Mouse (Mus musculus) R1 (cell line): Measurements from ENCODE around the gene Bmp7.

Source experiments
- DNase-seq: peaks from one replicate; pipeline ENCODE4 v3.0.0-alpha.2; 2018; ENCODE audit warnings: low read depth, low spot score

Gene Bmp7

GRCm38 (mm10) chr2:172911157-172911556, 29.0 kb downstream of the Bmp7 start:
- DNase-seq = no peak

GRCm38 (mm10) chr2:172909463-172909862, 30.7 kb downstream of the Bmp7 start:
- no peak for DNase-seq

DNA sequence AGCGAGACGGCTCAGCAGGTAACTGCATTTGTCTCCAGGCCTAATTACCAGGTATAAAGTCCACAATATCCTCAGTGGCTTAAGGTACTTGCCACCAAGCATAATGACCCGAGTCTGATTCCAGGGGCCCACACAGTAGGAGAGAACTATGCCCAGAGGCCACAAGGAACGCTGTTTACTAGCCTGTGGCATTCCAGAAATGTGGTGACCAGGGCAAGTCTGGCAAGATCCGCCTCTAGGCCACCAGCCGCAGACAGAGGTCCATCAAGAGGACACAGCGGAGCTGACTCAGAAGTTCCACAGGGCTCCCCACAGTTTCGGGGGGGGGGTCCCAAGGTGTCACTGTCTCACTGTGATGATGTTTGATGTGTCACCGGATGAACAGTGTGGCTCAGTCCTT, 34.0 kb downstream of the Bmp7 start:
- no peak for DNase-seq

DNA sequence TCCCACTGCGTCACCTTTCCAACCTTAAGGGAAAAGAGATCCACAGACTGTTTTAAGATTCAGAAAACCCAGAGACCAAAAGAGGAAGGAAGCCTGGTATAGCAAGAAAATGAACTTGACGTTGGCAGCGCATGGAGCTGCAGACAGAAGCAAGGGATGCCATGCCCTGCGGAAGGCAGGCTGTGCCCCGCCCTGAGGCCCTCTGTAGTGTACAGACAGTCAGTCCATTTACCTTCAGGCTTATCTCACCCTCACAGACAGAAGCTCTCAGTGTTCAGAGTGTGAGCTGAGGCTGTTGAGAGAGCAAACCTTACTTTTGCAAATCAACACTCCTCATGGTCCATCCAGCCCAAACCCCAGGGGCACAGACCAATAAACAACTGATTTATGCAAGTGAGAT, 35.1 kb downstream of the Bmp7 start:
- DNase-seq = no peak

GRCm38 (mm10) chr2:172904614-172905013, 35.5 kb downstream of the Bmp7 start:
- DNase-seq = no peak

- DNase-seq = no peak
Measured at GRCm38 (mm10) chr2:172903523-172903922, 36.6 kb downstream of the Bmp7 start.

- DNase-seq = peak; percentile 43
Measured at GRCm38 (mm10) chr2:172900954-172901701, 39.0 kb downstream of the Bmp7 start.

DNA sequence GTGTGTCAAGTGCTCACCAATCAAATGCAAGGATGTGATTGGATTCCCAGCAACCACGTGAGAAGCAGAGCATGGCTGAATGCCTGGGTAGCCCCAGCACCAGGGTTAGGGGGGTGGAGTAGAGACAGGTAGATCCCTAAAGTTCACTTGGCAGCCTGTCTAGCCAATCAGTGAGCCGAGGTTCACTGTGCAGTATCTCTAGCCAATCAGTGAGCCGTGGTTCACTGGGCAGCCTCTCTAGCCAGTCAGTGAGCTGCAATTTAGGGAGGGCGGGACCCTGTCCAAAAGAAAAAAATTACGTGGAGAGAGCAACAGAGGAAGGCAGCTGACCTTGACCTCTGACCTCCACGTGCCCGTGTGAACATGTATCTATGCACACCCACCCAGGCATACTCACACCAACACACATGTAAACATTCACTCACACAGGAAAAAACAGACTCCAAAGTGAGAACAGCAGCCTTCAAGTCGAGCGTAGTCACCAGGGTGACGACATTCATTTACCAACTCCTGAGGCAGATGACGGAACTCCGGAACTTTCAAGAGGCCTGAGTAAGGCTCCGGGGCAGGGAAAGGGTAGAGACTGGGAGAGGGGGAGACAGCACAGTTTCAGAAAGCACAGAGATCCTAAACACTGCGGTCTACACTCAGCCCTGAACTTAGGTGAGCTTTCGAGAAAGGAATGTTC, 50.2 kb downstream of the Bmp7 start:
- DNase-seq = peak; percentile 95

- DNase-seq = no peak
Measured at GRCm38 (mm10) chr2:172889222-172889621, 50.9 kb downstream of the Bmp7 start.

DNA sequence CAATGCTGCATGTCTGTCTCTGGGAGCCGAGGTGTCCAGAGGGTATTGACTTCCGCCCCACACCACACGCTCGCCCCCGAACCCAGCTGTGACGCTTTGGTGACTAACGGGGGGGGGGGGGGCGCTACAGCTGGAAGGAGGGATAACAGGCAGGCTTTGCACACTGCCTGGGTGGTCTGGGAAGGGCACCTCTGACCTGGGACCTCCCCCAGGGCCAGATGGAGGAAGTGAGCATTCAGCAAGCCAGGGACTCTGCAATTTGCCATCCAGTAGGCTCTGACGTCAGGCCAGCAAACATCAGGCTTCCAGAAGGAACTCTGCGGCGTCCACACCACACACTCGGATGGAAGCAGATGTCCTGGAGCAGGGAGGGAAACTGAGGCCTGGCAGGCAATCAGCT, 52.0 kb downstream of the Bmp7 start:
- DNase-seq = no peak

- DNase-seq = no peak
Measured at GRCm38 (mm10) chr2:172885861-172886260, 54.3 kb downstream of the Bmp7 start.

DNA sequence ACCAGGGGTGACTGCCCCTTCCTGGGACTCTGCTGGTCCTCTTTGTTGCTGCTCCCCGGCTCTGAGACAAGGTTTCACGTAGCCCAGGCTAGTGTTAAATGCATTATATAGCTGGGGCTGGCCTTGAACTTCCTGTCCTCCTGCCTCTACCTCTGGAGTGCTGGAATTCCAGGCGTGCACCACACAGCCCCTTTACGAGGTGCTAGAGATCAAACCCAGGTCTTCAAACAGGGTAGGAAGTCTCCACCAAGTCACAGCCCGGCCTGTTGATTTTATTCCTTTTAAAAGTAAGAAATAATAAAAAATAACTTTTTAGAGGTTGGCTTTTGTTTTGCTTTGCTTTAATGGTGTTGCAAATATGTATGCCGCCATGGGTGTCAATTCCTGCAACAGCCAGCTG, 55.5 kb downstream of the Bmp7 start:
- DNase-seq = no peak

- no peak for DNase-seq
Measured at GRCm38 (mm10) chr2:172875201-172875600, 64.9 kb downstream of the Bmp7 start.

DNA sequence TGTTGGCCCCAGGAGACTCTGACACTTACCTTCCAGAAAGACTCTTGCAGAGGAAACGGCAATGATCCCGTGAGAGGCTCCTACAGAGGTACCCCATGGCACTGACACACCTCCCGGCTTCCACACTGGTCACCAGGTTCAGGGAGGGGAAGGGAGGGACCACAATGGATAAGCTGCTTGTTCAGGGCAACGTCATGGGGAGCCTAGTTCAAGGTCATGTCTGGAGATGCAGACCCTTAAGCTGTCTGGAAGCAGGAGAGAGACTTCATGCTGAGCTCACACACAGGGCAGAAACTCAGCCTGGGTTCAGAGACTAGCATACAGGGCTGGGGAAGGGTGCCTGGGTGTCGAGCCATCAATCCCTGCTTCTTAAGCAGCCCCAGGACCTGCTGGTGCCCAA, 73.8 kb downstream of the Bmp7 start:
- peak; percentile 70 for DNase-seq

- no peak for DNase-seq
Measured at GRCm38 (mm10) chr2:172865165-172865564, 75.0 kb downstream of the Bmp7 start.

GRCm38 (mm10) chr2:172864566-172864965, 75.6 kb downstream of the Bmp7 start:
- DNase-seq = peak; percentile 88

- no peak for DNase-seq
Measured at GRCm38 (mm10) chr2:172863469-172863856, 76.7 kb downstream of the Bmp7 start.

DNA sequence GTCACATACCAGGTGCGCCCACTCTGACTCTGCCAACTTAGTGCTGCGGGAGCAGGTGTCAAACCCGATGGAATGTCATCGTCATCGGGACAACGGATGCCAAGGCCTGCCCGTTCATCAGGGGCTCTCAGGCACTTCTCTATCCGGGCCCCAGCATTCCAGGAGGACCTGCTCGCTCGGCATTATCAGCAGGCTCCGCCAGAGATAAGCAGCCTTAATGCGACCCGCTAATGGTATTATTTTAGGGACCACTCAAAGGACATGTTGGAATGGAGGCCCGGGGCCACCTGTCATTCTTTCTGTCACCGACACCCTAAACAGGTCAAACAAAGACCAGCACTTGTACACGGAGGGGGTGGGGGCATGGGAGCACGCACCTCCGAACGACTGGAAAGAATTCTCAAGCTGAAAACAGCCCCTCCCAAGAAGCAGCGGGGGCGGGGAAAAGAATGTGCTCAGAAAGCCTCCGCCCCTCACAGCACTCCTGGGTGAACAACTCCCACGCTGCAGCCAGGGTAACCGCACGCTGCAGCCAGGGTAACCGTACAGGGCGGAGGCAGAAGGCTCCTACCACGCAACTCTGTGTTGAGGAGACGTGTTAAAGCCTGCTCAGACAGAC, 77.2 kb downstream of the Bmp7 start:
- DNase-seq = peak; percentile 95

- no peak for DNase-seq
Measured at GRCm38 (mm10) chr2:172862424-172862823, 77.7 kb downstream of the Bmp7 start.

DNA sequence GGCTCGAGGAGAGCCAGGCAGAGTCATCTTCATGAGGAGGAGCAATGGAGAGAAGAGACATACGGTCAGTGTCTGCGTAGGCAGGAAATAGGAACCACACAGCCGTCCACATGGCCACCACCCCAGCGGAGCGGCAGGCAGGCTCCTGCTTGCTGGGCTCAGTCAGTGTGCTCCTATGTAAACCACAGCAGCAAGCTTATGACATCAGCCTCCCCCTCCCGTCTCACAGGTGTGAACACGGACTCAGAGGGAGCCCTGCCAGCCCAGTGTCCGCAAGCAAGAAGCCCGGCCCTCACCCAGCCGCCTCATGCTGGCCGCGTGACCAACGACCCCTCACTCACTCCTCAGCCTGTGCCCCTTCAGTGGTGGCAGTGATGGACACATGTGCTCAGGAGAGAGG, 78.5 kb downstream of the Bmp7 start:
- DNase-seq = no peak

- DNase-seq = peak; percentile 54
Measured at GRCm38 (mm10) chr2:172860593-172860992, 79.5 kb downstream of the Bmp7 start.

DNA sequence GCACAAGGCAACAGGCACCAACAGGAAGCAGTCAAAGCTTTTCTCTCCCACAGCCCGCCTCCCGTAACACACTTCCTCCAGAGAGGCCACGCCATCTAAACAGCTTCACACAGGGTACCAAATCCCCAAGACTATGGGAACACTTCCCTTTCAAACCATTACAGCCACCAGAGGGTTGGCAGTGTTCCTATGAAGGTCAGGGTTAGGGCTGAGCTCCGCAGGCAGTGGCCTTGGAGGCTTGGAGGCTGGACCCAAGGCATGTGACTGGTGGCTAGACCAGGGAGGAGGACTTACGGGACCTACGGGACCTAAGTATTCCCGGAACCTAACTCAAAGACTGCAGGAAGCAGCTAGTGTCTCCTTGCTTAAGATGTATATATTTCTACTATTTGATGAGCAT, 80.0 kb downstream of the Bmp7 start:
- DNase-seq = no peak

DNA sequence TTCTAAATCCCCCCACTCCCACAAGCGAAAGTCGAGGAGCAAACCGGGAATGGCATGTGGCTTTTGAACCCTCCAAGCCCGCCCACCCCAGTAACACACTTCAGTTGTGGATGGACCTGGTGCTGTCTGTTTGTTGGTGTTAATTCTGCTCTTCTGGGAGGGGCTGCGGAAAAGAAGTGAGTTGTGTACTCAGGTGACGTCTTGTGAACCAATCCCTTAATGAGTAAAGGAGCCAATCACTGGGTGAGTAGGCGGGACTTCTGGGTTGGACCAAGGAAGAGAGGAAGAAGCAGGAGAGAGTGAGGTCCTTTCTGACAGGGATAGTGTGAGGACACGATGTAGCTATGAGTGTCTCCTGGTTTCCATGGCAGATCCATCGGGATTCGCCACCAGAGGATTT, 83.1 kb downstream of the Bmp7 start:
- peak; percentile 87 for DNase-seq
